Mouse (Mus musculus) heart, embryonic 15.5 days (tissue): ENCODE measurements around the gene Olfr1373. TPM values are rescaled to one million over a fixed set of nuclear protein-coding genes. Genes with fewer than 3 reads are reported as not detected.

ENCODE experiments used
- ATAC-seq: fragments of 200-750 bp; cut with Nextera tagmentation; replicated peaks from 2 replicates; pipeline ENCODE4 v1.8.0; 2017; ENCODE audit warnings: low read depth, moderate TSS enrichment; ENCODE audit not compliant: insufficient number of reproducible peaks, insufficient read depth, low FRiP score
- H3K27ac ChIP-seq: fragments of 300-500 bp; sonication (generic); 2 replicates; pipeline ENCODE4 v1.5.1; 2015; ENCODE audit warnings: mild to moderate bottlenecking, inconsistent platforms
- H3K27me3 ChIP-seq: fragments of 300-500 bp; sonication (generic); 2 replicates; pipeline ENCODE4 v1.6.1; 2015; ENCODE audit warnings: inconsistent platforms
- H3K36me3 ChIP-seq: fragments of 300-500 bp; sonication (generic); 2 replicates; pipeline ENCODE4 v1.6.1; 2015; ENCODE audit warnings: mild to moderate bottlenecking, inconsistent platforms
- H3K4me1 ChIP-seq: fragments of 300-500 bp; sonication (generic); replicated peaks from 2 replicates; pipeline ENCODE4 v1.6.1; 2015; ENCODE audit warnings: inconsistent platforms
- H3K4me2 ChIP-seq: fragments of 300-500 bp; sonication (generic); 2 replicates; pipeline ENCODE4 v1.6.1; 2015; ENCODE audit warnings: inconsistent platforms, mild to moderate bottlenecking, moderate library complexity
- H3K4me3 ChIP-seq: fragments of 300-500 bp; sonication (generic); 2 replicates; pipeline ENCODE4 v1.5.1; 2015; ENCODE audit warnings: mild to moderate bottlenecking, inconsistent platforms
- H3K9ac ChIP-seq: fragments of 300-500 bp; sonication (generic); 2 replicates; pipeline ENCODE4 v1.6.1; 2015; ENCODE audit warnings: mild to moderate bottlenecking, inconsistent platforms
- H3K9me3 ChIP-seq: fragments of 300-500 bp; sonication (generic); replicated peaks from 2 replicates; pipeline ENCODE4 v1.6.1; 2016; ENCODE audit warnings: inconsistent platforms
- WGBS: fragments of 180-500 bp; shearing (Covaris S2); methylation state at CpG from one replicate; pipeline ENCODE4 v1.1.7; 2015; ENCODE audit warnings: mixed read lengths; 5-methylcytosine and 5-hydroxymethylcytosine counted together
- microRNA-seq: library from miRNA; unstranded; fragments of <30 nt; microRNA quantifications from one replicate; pipeline ENCODE4, GENCODE M21; 2016
- polyA plus RNA-seq: library from polyadenylated mRNA; unstranded; fragments of >200 nt; fragmentation: Nextera tagmentation; extraction: Ambion mirVana; gene quantifications from 2 replicates; pipeline ENCODE4 v1.2.1, GENCODE M21; 2015

Olfr1373 gene
- polyA plus RNA-seq, 1 experiment from 2014 or later, result not detected

GRCm38 (mm10) chr11:52106037-52106436, 39.3 kb downstream of the Olfr1373 start:
- no peaks in the 10 kb centered on the region for H3K27me3 ChIP-seq
- 87% methylated on average over 2 of the region's 2 CpGs for WGBS
- peaks cover 44% of the 10 kb centered on the region for H3K4me1 ChIP-seq
- no peak overlapping the region for H3K4me3 ChIP-seq
- no peaks in the 10 kb centered on the region for H3K9me3 ChIP-seq
- H3K9ac ChIP-seq, result peak overlapping the region; percentile 9; the same call in 1 of the 2 replicates
- H3K36me3 ChIP-seq, result no peaks in the 10 kb centered on the region
- peak overlapping the region; percentile 61 for H3K27ac ChIP-seq
- H3K4me2 ChIP-seq, result peak overlapping the region; percentile 25; the same call in 1 of the 2 replicates
- ATAC-seq, result no peak

- H3K27me3 ChIP-seq, result no peaks in the 10 kb centered on the region
- H3K27ac ChIP-seq, result peak overlapping the region; percentile 61
- 0 out of 2 replicates have a peak overlapping the region, but pooled peaks have one; percentile 25 for H3K4me2 ChIP-seq
- H3K4me1 ChIP-seq, result peaks cover 49% of the 10 kb centered on the region
- no peak overlapping the region for H3K9ac ChIP-seq
- no peaks in the 10 kb centered on the region for H3K9me3 ChIP-seq
- peak; percentile 67; the same call in 1 of the 2 replicates for ATAC-seq
- H3K4me3 ChIP-seq, result no peak overlapping the region
- no peaks in the 10 kb centered on the region for H3K36me3 ChIP-seq
Observed at GRCm38 (mm10) chr11:52105503-52105902, 39.8 kb downstream of the Olfr1373 start.

- Histone ChIP-seq H3K4me1 (peaks cover 51% of the 10 kb centered on the region), H3K27ac (no peak overlapping the region), H3K4me3 (no peak overlapping the region), H3K36me3 (no peaks in the 10 kb centered on the region), H3K9ac (no peak overlapping the region), H3K4me2 (no peak overlapping the region), H3K27me3 (no peaks in the 10 kb centered on the region), H3K9me3 (no peaks in the 10 kb centered on the region)
- WGBS, result 76% methylated on average over 4 of the region's 4 CpGs
- ATAC-seq, result no peak
Observed at GRCm38 (mm10) chr11:52102977-52103376, 42.4 kb downstream of the Olfr1373 start.

- no peaks in the 10 kb centered on the region for H3K27me3 ChIP-seq
- 2% methylated on average over 7 of the region's 7 CpGs for whole genome bisulfite sequencing
- peak overlapping the region; percentile 81 for H3K4me2 ChIP-seq
- no peak for ATAC-seq
- peak overlapping the region; percentile 90 for H3K4me3 ChIP-seq
- no peaks in the 10 kb centered on the region for H3K9me3 ChIP-seq
- peak overlapping the region; percentile 98 for H3K9ac ChIP-seq
- H3K4me1 ChIP-seq, result peaks cover 45% of the 10 kb centered on the region
- H3K27ac ChIP-seq, result peak overlapping the region; percentile 100
- no peaks in the 10 kb centered on the region for H3K36me3 ChIP-seq
Observed at GRCm38 (mm10) chr11:52099771-52100219, 45.5 kb downstream of the Olfr1373 start.

- H3K27me3 ChIP-seq, result no peaks in the 10 kb centered on the region
- H3K27ac ChIP-seq, result peak overlapping the region; percentile 100
- no peaks in the 10 kb centered on the region for H3K36me3 ChIP-seq
- H3K4me3 ChIP-seq, result peak overlapping the region; percentile 90
- peak; percentile 81 for ATAC-seq
- under 1% methylated on average over 70 of the region's 72 CpGs for WGBS
- H3K9me3 ChIP-seq, result no peaks in the 10 kb centered on the region
- peak overlapping the region; percentile 98 for H3K9ac ChIP-seq
- H3K4me1 ChIP-seq, result peaks cover 44% of the 10 kb centered on the region
- H3K4me2 ChIP-seq, result peak overlapping the region; percentile 81
Observed at GRCm38 (mm10) chr11:52099031-52099761, 46.1 kb downstream of the Olfr1373 start.

GRCm38 (mm10) chr11:52098398-52098946, 46.9 kb downstream of the Olfr1373 start, which contains the start of gene Ppp2ca:
Gene Ppp2ca (plus strand): TSS chr11:52098681.
- Histone ChIP-seq H3K4me2 (peak within 1 kb of the TSS; percentile 81), H3K9me3 (no peaks in the 10 kb centered on the region), H3K27ac (peak within 1 kb of the TSS; percentile 100), H3K4me3 (peak within 1 kb of the TSS; percentile 90), H3K27me3 (no peaks in the 10 kb centered on the region), H3K4me1 (peaks cover 40% of the 10 kb centered on the region), H3K9ac (peak within 1 kb of the TSS; percentile 98), H3K36me3 (no peaks in the 10 kb centered on the region)
- WGBS, result under 1% methylated on average over 51 of the region's 53 CpGs
- peak; percentile 97 for ATAC-seq

- H3K4me3 ChIP-seq, result peak overlapping the region; percentile 90; the same call in 1 of the 2 replicates
- ATAC-seq, result no peak
- H3K4me1 ChIP-seq, result peaks cover 36% of the 10 kb centered on the region
- H3K9ac ChIP-seq, result peak overlapping the region; percentile 57
- H3K27me3 ChIP-seq, result no peaks in the 10 kb centered on the region
- H3K36me3 ChIP-seq, result no peaks in the 10 kb centered on the region
- WGBS, result 71% methylated on average over 2 of the region's 2 CpGs
- H3K9me3 ChIP-seq, result no peaks in the 10 kb centered on the region
- H3K4me2 ChIP-seq, result peak overlapping the region; percentile 81
- peak overlapping the region; percentile 100 for H3K27ac ChIP-seq
Observed at GRCm38 (mm10) chr11:52097596-52097995, 47.7 kb downstream of the Olfr1373 start.

GRCm38 (mm10) chr11:52097016-52097415, 48.3 kb downstream of the Olfr1373 start:
- H3K27ac ChIP-seq, result no peak overlapping the region
- peaks cover 35% of the 10 kb centered on the region for H3K4me1 ChIP-seq
- H3K36me3 ChIP-seq, result no peaks in the 10 kb centered on the region
- H3K4me3 ChIP-seq, result no peak overlapping the region
- WGBS, result 80% methylated on average over 3 of the region's 3 CpGs
- no peaks in the 10 kb centered on the region for H3K9me3 ChIP-seq
- no peaks in the 10 kb centered on the region for H3K27me3 ChIP-seq
- ATAC-seq, result no peak
- H3K4me2 ChIP-seq, result no peak overlapping the region
- no peak overlapping the region for H3K9ac ChIP-seq

Small RNAs within 50 kb of the gene (microRNA-seq; reads per million reads assigned to microRNA genes)
- gene Gm24157 (1.1 reads per million), gene Mir3061 (24.4 reads per million, percentile 35 among the genes with 10 or more reads in this experiment)

Other genes starting within 250 kb of the Olfr1373 start
- 60.6 and 69.0 TPM in 2 replicates for gene Cdkn2aipnl, start 177.9 kb downstream of the Olfr1373 start, polyA plus RNA-seq
- gene Ube2b, start 144.8 kb downstream of the Olfr1373 start, polyA plus RNA-seq, result 243 and 292 TPM in 2 replicates
- gene Cdkl3, start 141.3 kb downstream of the Olfr1373 start, polyA plus RNA-seq, result 9.8 and 10.2 TPM in 2 replicates
- gene Ppp2ca, start 46.8 kb downstream of the Olfr1373 start, polyA plus RNA-seq, result 62.0 and 67.0 TPM in 2 replicates
- not detected in 2 replicates for gene Olfr1371, start 68.5 kb upstream of the Olfr1373 start, polyA plus RNA-seq
- 464 and 512 TPM in 2 replicates for gene Skp1a, start 86.5 kb upstream of the Olfr1373 start, polyA plus RNA-seq
- 5.0 and 36.0 TPM in 2 replicates for gene Tcf7, start 137.5 kb upstream of the Olfr1373 start, polyA plus RNA-seq
- 460 and 484 TPM in 2 replicates for gene Vdac1, start 215.3 kb upstream of the Olfr1373 start, polyA plus RNA-seq